Mouse (Mus musculus): ENCODE results near the gene Pafah1b1. TPM values are rescaled to one million over a fixed set of nuclear protein-coding genes. Genes with fewer than 3 reads are reported as not detected.

Gene Pafah1b1
- 57.1 and 60.1 TPM in 2 replicates for polyA plus RNA-seq (2016; fragmentation: Nextera tagmentation; extraction: Ambion mirVana)

DNA sequence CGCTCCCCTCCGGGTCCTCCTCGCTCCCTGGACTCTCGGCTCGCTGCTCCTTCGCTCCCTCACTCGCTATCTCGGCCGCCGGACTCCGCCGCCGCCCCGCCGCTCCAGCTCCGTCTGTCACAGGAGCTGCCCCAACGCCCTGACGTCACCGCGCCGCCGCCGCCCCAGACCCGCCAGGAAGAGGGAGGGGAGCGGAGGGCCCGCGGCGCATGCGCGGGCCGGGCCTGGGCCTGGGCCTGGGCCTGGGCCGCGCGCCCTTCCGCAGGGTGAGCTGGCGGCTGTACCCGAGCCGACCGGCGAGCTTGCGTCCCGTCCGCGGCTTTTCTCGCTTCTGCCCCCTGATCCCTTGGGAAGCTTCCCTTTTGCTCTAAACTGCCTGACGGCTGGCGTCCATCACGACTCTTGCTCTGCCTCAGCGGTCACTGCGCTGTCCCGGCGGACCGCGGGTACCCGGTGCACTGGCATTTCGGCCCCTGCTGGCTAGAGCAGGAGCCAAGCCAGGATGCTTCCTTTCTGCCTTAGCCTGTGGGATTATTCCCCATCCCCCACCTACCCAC is at the start of gene Pafah1b1:
TSS of gene Pafah1b1 (minus strand) at position 436 of the 557 bp plus-strand sequence.
- peak within 1 kb of the TSS; percentile 81 for H3K4me2 ChIP-seq
- under 1% methylated on average over 52 of the region's 56 CpGs for WGBS
- ATAC-seq (ENCODE audit: insufficient number of reproducible peaks, insufficient read depth, low FRiP score, low TSS enrichment, low read depth): peak; percentile 98
- peak within 1 kb of the TSS; percentile 99 for H3K27ac ChIP-seq
- no peaks in the 10 kb centered on the region for H3K27me3 ChIP-seq
- H3K4me3 ChIP-seq (replicated peaks): peak within 1 kb of the TSS; percentile 98
- H3K36me3 ChIP-seq: no peaks in the 10 kb centered on the region
- H3K9ac ChIP-seq (replicated peaks): peak within 1 kb of the TSS; percentile 98
- H3K9me3 ChIP-seq: no peaks in the 10 kb centered on the region
- H3K4me1 ChIP-seq (replicated peaks): peaks cover 15% of the 10 kb centered on the region

DNA sequence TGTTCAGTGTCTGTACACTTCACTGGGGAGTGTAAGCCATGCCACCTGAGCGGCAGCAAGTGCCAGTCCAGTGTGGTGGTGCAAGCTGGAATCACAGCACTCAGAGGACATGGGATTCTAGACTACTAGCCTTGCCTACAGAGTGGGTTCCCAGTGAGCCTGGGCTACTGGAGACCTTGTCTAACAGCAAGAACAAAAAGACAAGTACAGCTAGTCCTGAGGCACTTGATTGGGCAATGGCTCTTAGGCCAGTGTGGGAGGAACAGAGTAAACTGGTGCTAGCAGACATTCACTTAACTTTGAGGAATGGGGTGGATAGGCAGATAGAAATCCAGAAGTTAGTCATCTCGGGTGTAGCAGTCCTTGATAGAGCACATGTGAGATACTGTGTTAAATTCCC is 47.9 kb upstream of the Pafah1b1 start:
- Histone ChIP-seq H3K27ac (no peak overlapping the region), H3K9me3 (no peaks in the 10 kb centered on the region), H3K4me1 (replicated peaks) (peaks cover 13% of the 10 kb centered on the region), H3K4me2 (no peak overlapping the region), H3K4me3 (replicated peaks) (no peak overlapping the region), H3K9ac (replicated peaks) (no peak overlapping the region), H3K36me3 (peaks cover 45% of the 10 kb centered on the region), H3K27me3 (no peaks in the 10 kb centered on the region)
- 88% methylated on average over 2 of the region's 2 CpGs for WGBS
- no peak for ATAC-seq (ENCODE audit: insufficient number of reproducible peaks, insufficient read depth, low FRiP score, low TSS enrichment, low read depth)

DNA sequence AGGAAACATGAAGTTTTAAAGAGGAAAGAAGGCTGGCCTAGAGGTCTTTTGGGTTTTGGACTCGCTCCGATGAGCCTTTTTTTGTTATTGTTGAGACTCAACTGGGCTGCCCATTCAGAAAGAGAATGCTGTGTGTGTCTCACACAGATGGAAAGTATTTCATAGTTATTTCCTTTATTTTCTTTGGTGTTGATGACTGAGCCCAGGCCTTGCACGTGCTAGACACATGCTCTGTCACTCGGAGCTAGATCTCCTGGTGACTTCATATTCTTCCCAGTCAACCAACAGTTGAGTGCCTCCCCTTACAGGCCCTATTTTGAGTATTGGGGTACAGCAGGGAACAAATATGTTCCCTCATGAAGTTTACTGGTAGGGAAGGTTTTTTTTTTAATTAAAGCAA is 47.2 kb upstream of the Pafah1b1 start:
- Histone ChIP-seq H3K4me2 (peak overlapping the region; percentile 76), H3K36me3 (peaks cover 38% of the 10 kb centered on the region), H3K27ac (peak overlapping the region; percentile 97; the same call in 1 of the 2 replicates), H3K4me1 (replicated peaks) (peaks cover 13% of the 10 kb centered on the region), H3K27me3 (no peaks in the 10 kb centered on the region), H3K9ac (replicated peaks) (no peak overlapping the region), H3K4me3 (replicated peaks) (peak overlapping the region; percentile 81), H3K9me3 (no peaks in the 10 kb centered on the region)
- no peak for ATAC-seq (ENCODE audit: insufficient number of reproducible peaks, insufficient read depth, low FRiP score, low TSS enrichment, low read depth)
- 70% methylated on average over 4 of the region's 4 CpGs for WGBS

DNA sequence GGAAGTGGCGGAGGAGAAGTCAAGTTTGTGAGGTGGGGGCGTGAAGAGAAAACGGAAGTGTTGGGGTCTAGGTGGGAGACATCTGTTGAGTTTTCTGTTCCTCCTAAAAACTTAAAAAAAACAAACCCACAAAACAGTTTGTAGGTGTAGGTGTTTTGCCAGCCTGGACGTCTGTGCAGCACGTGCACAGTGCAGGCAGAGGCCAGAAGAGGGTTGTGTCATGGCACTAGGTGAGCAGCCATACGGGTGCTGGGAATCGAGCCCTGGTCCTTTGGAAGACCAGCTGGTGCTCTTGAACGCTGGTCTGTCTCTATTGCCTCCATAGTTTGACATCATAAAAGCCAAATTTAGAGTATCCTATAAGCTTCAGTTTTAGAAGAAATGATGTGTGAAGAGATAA is 46.8 kb upstream of the Pafah1b1 start:
- Histone ChIP-seq H3K9me3 (no peaks in the 10 kb centered on the region), H3K36me3 (peaks cover 35% of the 10 kb centered on the region), H3K4me2 (peak overlapping the region; percentile 76), H3K27me3 (no peaks in the 10 kb centered on the region), H3K4me1 (replicated peaks) (peaks cover 13% of the 10 kb centered on the region), H3K27ac (peak overlapping the region; percentile 97), H3K4me3 (replicated peaks) (peak overlapping the region; percentile 81), H3K9ac (replicated peaks) (peak overlapping the region; percentile 81)
- WGBS: 17% methylated on average over 8 of the region's 8 CpGs
- no peak for ATAC-seq (ENCODE audit: insufficient number of reproducible peaks, insufficient read depth, low FRiP score, low TSS enrichment, low read depth)

DNA sequence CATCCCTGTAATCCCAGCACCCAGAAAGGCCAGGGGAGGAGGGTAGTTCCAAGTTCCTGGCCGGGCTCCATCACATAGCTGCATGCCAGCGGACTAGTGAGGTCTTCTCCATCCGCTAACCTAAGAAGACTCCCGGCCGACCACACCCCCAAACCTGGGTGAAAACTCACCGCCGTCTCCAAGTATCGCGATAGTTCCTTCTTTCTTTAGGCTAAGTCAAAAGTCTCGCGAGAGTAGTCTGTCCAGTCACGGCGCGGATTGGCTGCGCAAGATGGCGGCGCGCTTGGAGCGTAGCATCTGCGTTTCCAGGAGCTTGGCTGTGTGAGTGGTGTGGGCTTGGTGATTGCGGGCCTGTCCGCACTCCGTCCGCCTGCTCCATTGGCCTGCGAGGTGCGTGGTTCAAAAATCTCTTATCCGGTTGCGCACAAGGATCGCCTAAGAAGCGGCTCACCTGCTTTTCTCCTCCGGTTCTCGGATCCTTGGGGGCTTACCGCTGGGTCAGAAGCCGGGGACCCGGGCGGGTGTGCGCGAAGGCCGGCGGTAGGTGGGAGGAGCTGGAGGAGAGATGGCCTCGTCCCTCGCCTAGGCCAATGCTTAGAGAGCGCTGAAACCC is 46.2 kb upstream of the Pafah1b1 start, which contains the start of gene Mettl16:
TSS of gene Mettl16 (plus strand) at position 236 of the 613 bp plus-strand sequence.
- ATAC-seq (ENCODE audit: insufficient number of reproducible peaks, insufficient read depth, low FRiP score, low TSS enrichment, low read depth): peak; percentile 96
- H3K4me1 ChIP-seq (replicated peaks): peaks cover 13% of the 10 kb centered on the region
- H3K4me3 ChIP-seq (replicated peaks): peak within 1 kb of the TSS; percentile 81
- peak within 1 kb of the TSS; percentile 81 for H3K9ac ChIP-seq (replicated peaks)
- no peaks in the 10 kb centered on the region for H3K9me3 ChIP-seq
- peak within 1 kb of the TSS; percentile 76 for H3K4me2 ChIP-seq
- peaks cover 30% of the 10 kb centered on the region for H3K36me3 ChIP-seq
- H3K27ac ChIP-seq: peak within 1 kb of the TSS; percentile 97
- H3K27me3 ChIP-seq: no peaks in the 10 kb centered on the region
- under 1% methylated on average over 43 of the region's 43 CpGs for WGBS

DNA sequence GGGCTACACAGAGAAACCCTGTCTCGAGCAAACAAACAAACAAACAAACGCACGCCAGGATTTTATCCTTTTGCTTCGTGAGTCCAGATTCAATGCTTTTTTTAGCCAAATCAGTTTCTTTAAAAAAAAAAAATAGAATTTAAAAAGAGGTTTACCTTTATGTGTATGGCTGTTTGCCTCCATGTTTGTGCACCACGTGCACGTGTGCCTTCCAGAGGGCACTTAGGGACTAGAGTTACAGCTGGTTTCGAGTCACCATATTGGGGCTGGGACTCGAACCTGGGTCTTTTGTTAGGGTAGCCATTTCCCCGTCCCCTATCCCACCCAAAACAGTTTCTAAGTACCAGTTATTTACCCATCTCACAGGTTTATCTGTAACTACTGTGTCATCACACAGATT is 45.6 kb upstream of the Pafah1b1 start:
- no peaks in the 10 kb centered on the region for H3K27me3 ChIP-seq
- H3K4me2 ChIP-seq: peak overlapping the region; percentile 62
- peak overlapping the region; percentile 81 for H3K9ac ChIP-seq (replicated peaks)
- peaks cover 13% of the 10 kb centered on the region for H3K4me1 ChIP-seq (replicated peaks)
- H3K9me3 ChIP-seq: no peaks in the 10 kb centered on the region
- 81% methylated on average over 9 of the region's 9 CpGs for WGBS
- peak overlapping the region; percentile 81 for H3K4me3 ChIP-seq (replicated peaks)
- ATAC-seq (ENCODE audit: insufficient number of reproducible peaks, insufficient read depth, low FRiP score, low TSS enrichment, low read depth): no peak; the same call in 1 of the 2 replicates
- H3K27ac ChIP-seq: peak overlapping the region; percentile 62; the same call in 1 of the 2 replicates
- H3K36me3 ChIP-seq: peaks cover 23% of the 10 kb centered on the region

DNA sequence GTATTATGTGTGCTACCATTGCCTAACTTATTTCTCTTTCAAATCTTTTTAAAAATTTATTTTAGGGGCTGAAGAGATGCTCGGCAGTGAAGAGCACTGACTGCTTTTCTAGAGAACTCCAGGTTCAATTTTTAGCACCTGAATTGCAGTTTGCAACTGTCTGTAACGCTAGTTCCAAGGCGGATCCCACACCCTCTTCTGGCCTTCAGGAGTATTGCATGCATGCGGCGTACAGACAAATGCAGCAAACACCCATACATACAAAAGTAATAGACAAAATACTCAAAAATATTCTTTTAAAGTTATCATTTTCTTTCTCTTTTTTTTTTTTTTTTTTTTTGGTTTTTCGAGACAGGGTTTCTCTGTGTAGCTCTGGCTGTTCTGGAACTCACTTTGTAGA is 43.6 kb upstream of the Pafah1b1 start:
- no peaks in the 10 kb centered on the region for H3K9me3 ChIP-seq
- H3K4me1 ChIP-seq (replicated peaks): peaks cover 13% of the 10 kb centered on the region
- ATAC-seq (ENCODE audit: insufficient number of reproducible peaks, insufficient read depth, low FRiP score, low TSS enrichment, low read depth): no peak
- H3K27me3 ChIP-seq: no peaks in the 10 kb centered on the region
- H3K4me3 ChIP-seq (replicated peaks): no peak overlapping the region
- peaks cover 3% of the 10 kb centered on the region; the same call in 1 of the 2 replicates for H3K36me3 ChIP-seq
- no peak overlapping the region for H3K27ac ChIP-seq
- WGBS: 34% methylated on average over 6 of the region's 6 CpGs
- no peak overlapping the region for H3K4me2 ChIP-seq
- no peak overlapping the region for H3K9ac ChIP-seq (replicated peaks)

DNA sequence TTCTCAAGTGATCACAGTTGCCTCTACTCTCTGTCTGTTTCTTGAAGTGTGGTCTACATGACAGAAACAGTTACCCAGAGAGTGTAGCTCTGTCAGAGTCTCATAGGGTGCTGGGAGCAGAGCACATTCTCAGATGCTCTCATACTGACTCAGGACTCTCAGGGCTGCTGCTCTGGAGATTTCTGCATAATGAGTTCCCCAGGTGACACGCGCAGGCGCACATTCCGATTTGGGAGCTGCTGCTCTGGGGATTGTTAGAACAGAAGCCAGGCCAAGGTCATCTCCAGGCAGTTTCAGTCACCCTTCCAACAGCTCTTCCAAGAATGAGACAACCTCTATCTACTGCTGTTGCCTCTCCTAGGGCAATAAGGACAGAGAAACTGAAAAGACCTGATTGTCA is 43.0 kb upstream of the Pafah1b1 start:
- Histone ChIP-seq H3K27me3 (no peaks in the 10 kb centered on the region), H3K27ac (no peak overlapping the region), H3K4me3 (replicated peaks) (no peak overlapping the region), H3K9me3 (no peaks in the 10 kb centered on the region), H3K36me3 (no peaks in the 10 kb centered on the region), H3K4me2 (no peak overlapping the region), H3K4me1 (replicated peaks) (peaks cover 13% of the 10 kb centered on the region), H3K9ac (replicated peaks) (no peak overlapping the region)
- 82% methylated on average over 4 of the region's 4 CpGs for WGBS
- no peak for ATAC-seq (ENCODE audit: insufficient number of reproducible peaks, insufficient read depth, low FRiP score, low TSS enrichment, low read depth)

DNA sequence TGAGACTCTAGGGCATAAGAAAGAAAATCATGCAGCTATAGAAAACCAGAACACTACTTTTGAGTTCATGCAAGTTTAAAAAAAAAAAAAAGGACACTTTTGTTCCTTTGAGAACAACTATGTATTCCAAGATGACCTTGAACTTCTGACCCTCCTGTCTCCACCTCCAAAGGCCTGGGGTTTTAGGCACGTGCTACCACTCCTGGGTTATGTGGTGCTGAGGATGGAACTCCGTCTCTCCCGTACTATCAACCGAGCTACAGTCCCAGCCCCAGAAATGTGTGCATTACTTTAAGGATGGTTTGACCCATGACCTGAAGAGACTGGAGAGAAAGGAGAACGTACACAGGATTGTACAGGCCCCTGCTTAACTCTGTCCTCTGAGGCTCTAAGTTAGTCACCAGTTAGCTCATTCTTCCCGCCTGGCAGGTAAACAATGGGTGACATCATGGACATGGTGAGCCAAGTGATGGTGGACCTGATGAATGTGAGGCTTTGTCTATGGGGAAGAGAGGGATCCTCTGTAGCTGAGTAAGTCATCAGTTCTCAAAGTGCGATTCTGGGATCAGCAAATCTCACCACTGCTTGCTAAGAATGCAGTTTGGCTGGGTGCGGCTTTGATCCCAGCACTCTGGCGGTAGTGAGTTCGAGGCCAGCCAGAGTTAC is 39.6 kb upstream of the Pafah1b1 start:
- Histone ChIP-seq H3K4me1 (replicated peaks) (no peaks in the 10 kb centered on the region), H3K27me3 (no peaks in the 10 kb centered on the region), H3K4me2 (no peak overlapping the region), H3K9me3 (no peaks in the 10 kb centered on the region), H3K9ac (replicated peaks) (no peak overlapping the region), H3K36me3 (no peaks in the 10 kb centered on the region), H3K27ac (no peak overlapping the region), H3K4me3 (replicated peaks) (no peak overlapping the region)
- WGBS: 80% methylated on average over 10 of the region's 10 CpGs
- ATAC-seq (ENCODE audit: insufficient number of reproducible peaks, insufficient read depth, low FRiP score, low TSS enrichment, low read depth): no peak

DNA sequence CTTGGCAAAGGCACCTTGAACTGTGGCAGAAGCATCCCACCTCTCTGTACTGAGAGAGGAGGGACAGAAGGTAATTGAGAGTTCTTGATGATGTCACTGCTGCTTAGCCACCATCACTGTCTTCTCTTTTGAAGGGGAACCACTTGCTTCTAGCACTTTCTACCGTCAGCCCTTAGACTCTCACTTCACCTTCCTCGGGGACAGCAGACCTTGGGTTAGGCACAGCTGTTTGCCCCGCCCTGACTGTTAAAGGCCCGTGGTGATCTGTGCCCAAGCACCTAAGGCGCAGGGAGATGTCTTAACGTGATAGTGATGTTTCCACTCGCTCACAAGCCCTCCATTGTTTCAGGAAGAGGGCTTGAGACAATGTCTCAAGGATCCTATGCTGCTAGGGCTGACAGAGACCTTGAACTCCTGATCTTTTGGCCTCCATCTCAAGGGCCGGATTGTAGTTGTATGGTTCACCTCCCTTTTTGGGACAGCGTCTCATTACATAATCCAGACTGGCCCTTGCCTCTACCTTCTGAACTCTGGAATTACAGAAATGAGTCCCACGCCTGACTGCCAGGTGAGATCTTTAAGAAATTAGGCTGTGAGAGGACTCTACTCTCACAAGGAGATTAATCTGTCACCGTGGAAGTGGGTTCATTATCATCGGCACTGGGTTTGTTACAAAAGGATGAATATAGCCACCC is 36.7 kb upstream of the Pafah1b1 start:
- Histone ChIP-seq H3K9ac (replicated peaks) (no peak overlapping the region), H3K36me3 (no peaks in the 10 kb centered on the region), H3K9me3 (no peaks in the 10 kb centered on the region), H3K4me2 (no peak overlapping the region), H3K27me3 (no peaks in the 10 kb centered on the region), H3K27ac (no peak overlapping the region), H3K4me1 (replicated peaks) (no peaks in the 10 kb centered on the region), H3K4me3 (replicated peaks) (no peak overlapping the region)
- no peak for ATAC-seq (ENCODE audit: insufficient number of reproducible peaks, insufficient read depth, low FRiP score, low TSS enrichment, low read depth)
- 71% methylated on average over 12 of the region's 12 CpGs for WGBS

DNA sequence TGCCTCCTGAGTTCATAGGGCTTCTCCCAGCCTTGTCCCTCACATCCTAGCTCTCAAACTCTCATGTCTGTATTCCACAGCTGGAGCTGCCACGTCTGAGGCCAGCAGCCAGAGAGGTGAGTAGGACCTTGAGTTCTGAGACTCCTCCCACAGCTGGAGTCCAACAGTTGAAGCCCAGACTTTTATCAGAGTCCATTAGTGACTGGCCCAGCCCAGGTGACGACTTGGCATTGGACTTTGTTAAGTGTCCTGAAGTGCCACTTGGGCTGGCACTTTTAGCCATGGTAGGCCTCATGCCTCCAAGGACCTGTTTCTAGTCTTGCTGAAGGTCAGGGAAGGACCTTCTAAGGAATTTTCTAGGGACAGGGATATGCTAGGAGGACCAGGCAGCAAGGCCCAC is 32.2 kb upstream of the Pafah1b1 start:
- no peaks in the 10 kb centered on the region for H3K27me3 ChIP-seq
- H3K9me3 ChIP-seq: no peaks in the 10 kb centered on the region
- H3K4me2 ChIP-seq: no peak overlapping the region
- peaks cover 1% of the 10 kb centered on the region; the same call in 1 of the 2 replicates for H3K4me1 ChIP-seq (replicated peaks)
- H3K36me3 ChIP-seq: no peaks in the 10 kb centered on the region
- ATAC-seq (ENCODE audit: insufficient number of reproducible peaks, insufficient read depth, low FRiP score, low TSS enrichment, low read depth): no peak
- H3K9ac ChIP-seq (replicated peaks): no peak overlapping the region
- H3K4me3 ChIP-seq (replicated peaks): no peak overlapping the region
- no peak overlapping the region for H3K27ac ChIP-seq
- WGBS: 56% methylated on average over 2 of the region's 2 CpGs
